Mouse (Mus musculus): ENCODE data around the gene Ttll10. TPM values are rescaled to one million over a fixed set of nuclear protein-coding genes. Genes with fewer than 3 reads are reported as not detected.
A peak's percentile ranks its signal among the peaks of the same experiment; 100 is the strongest.

Ttll10 gene
- total RNA-seq, 2 experiments from 2014 or later = not detected

- no peak for DNase-seq (ENCODE audit: extremely low spot score in 1 of 2, low spot score in 2 of 2)
- intact Hi-C loops (cut with DNase I) = no loop called here
Observed at GRCm38 (mm10) chr4:155991211-155991907, 67.9 kb downstream of the Ttll10 start.

Small RNA genes within 50 kb of the gene (microRNA-seq; reads per million reads assigned to microRNA genes)
- gene Mir200a = 1.4 reads per million
- 40.2 reads per million, percentile 48 among the genes with 10 or more reads in this experiment for gene Mir200b
- 30.8 reads per million, percentile 46 among the genes with 10 or more reads in this experiment for gene Mir429

Other genes with a start within 250 kb of the Ttll10 start
- gene Ccnl2, start 246.9 kb downstream of the Ttll10 start, total RNA-seq (2021) = 10 to 100 TPM; 68.7 to 71.2 TPM
- gene Aurkaip1, start 228.1 kb downstream of the Ttll10 start, total RNA-seq (2021) = 10 to 100 TPM; 81.6 to 82.6 TPM
- 10 to 100 TPM; 10.6 to 14.1 TPM for gene Mxra8, start 219.7 kb downstream of the Ttll10 start, total RNA-seq (2021)
- gene Dvl1, start 212.0 kb downstream of the Ttll10 start, total RNA-seq (2021) = 10 to 100 TPM; 70.6 to 74.2 TPM
- under 1 TPM; 0.13 to 0.22 TPM for gene Tas1r3, start 196.1 kb downstream of the Ttll10 start, total RNA-seq (2021)
- 10 to 100 TPM; 29.6 to 30.8 TPM for gene Cptp, start 190.0 kb downstream of the Ttll10 start, total RNA-seq (2021)
- 10 to 100 TPM; 38.3 to 39.8 TPM for gene Ints11, start 189.9 kb downstream of the Ttll10 start, total RNA-seq (2021)
- 10 to 100 TPM; 66.0 to 71.2 TPM for gene Pusl1, start 167.6 kb downstream of the Ttll10 start, total RNA-seq (2021)
- 100 to 1,000 TPM; 144 to 146 TPM for gene Acap3, start 167.6 kb downstream of the Ttll10 start, total RNA-seq (2021)
- gene Ube2j2, start 115.6 kb downstream of the Ttll10 start, total RNA-seq (2021) = 10 to 100 TPM; 84.9 to 93.8 TPM
- gene C1qtnf12, start 97.1 kb downstream of the Ttll10 start, total RNA-seq (2021) = 10 to 100 TPM; 19.2 to 20.9 TPM
- gene B3galt6, start 66.8 kb downstream of the Ttll10 start, total RNA-seq (2021) = 10 to 100 TPM; 11.4 to 11.8 TPM
- gene Sdf4, start 66.5 kb downstream of the Ttll10 start, total RNA-seq (2021) = 100 to 1,000 TPM; 136 to 139 TPM
- 1 to 10 TPM in 1 of 2 experiments, under 1 TPM in 1; 0.32 to 1.4 TPM for gene Tnfrsf4, start 45.6 kb downstream of the Ttll10 start, total RNA-seq (2021)
- not detected for gene Tnfrsf18, start 33.2 kb downstream of the Ttll10 start, total RNA-seq (2021)
- 10 to 100 TPM; 26.5 to 27.9 TPM for gene 9430015G10Rik, start 50.6 kb upstream of the Ttll10 start, total RNA-seq (2021)
- gene Rnf223, start 71.1 kb upstream of the Ttll10 start, total RNA-seq (2021) = under 1 TPM; 0.22 to 0.34 TPM
- gene Agrn, start 138.1 kb upstream of the Ttll10 start, total RNA-seq (2021) = 100 to 1,000 TPM; 237 to 253 TPM
- under 1 TPM; 0.49 to 0.79 TPM for gene Isg15, start 141.4 kb upstream of the Ttll10 start, total RNA-seq (2021)
- gene AW011738, start 143.9 kb upstream of the Ttll10 start, total RNA-seq (2021) = 1 to 10 TPM; 3.2 to 4.2 TPM
- gene Perm1, start 156.5 kb upstream of the Ttll10 start, total RNA-seq (2021) = under 1 TPM; 0.22 to 0.28 TPM
- 10 to 100 TPM; 33.0 to 37.4 TPM for gene Plekhn1, start 175.4 kb upstream of the Ttll10 start, total RNA-seq (2021)
- gene Noc2l, start 176.6 kb upstream of the Ttll10 start, total RNA-seq (2021) = 10 to 100 TPM; 61.8 to 63.1 TPM
- gene Samd11, start 196.2 kb upstream of the Ttll10 start, total RNA-seq (2021) = 1 to 10 TPM; 5.2 to 5.4 TPM